Mouse (Mus musculus): ENCODE data around the gene Sspn. TPM values are rescaled to one million over a fixed set of nuclear protein-coding genes. Genes with fewer than 3 reads are reported as not detected.

Gene Sspn
- 0.34 TPM in 1 of 2 replicates, not detected in the other for polyA plus RNA-seq (2011; ENCODE audit: insufficient read depth, insufficient read length, low read depth, missing spikeins)

GRCm38 (mm10) chr6:145931341-145931740 is at the start of gene Sspn:
Gene Sspn, plus strand, starts transcription at chr6:145931641.
- no peaks in the 10 kb centered on the region for H3K36me3 ChIP-seq (ENCODE audit: control insufficient read depth, insufficient read depth, low read length, poor library complexity, severe bottlenecking)
- no peak within 1 kb of the TSS for H3K4me3 ChIP-seq (ENCODE audit: low read depth, low read length)
- peaks cover 3% of the 10 kb centered on the region for H3K4me1 ChIP-seq (ENCODE audit: control insufficient read depth, insufficient read depth, low read length)
- H3K27ac ChIP-seq (ENCODE audit: insufficient read depth, low read length), result no peak within 1 kb of the TSS
- no peaks in the 10 kb centered on the region for H3K27me3 ChIP-seq (ENCODE audit: control insufficient read depth, insufficient read depth, low read length, poor library complexity, severe bottlenecking)
- H3K9me3 ChIP-seq (replicated peaks; ENCODE audit: control insufficient read depth, insufficient read depth, low read length, poor library complexity, severe bottlenecking), result no peaks in the 10 kb centered on the region
- H3K9ac ChIP-seq (ENCODE audit: low read depth, poor library complexity, severe bottlenecking), result no peak within 1 kb of the TSS
- TF ChIP-seq EP300 (IDR thresholded peaks at IDR 0.05; ENCODE audit: insufficient read depth, low read depth, low read length) (no peak), POLR2A (IDR thresholded peaks at IDR 0.05; ENCODE audit: insufficient read depth, low read length) (no peak), CTCF (IDR thresholded peaks at IDR 0.05; ENCODE audit: low read depth, low read length) (no peak)

- Histone ChIP-seq H3K4me1 (ENCODE audit: control insufficient read depth, insufficient read depth, low read length) (no peaks in the 10 kb centered on the region), H3K27ac (ENCODE audit: insufficient read depth, low read length) (no peak overlapping the region), H3K36me3 (ENCODE audit: control insufficient read depth, insufficient read depth, low read length, poor library complexity, severe bottlenecking) (no peaks in the 10 kb centered on the region), H3K9me3 (replicated peaks; ENCODE audit: control insufficient read depth, insufficient read depth, low read length, poor library complexity, severe bottlenecking) (no peaks in the 10 kb centered on the region), H3K4me3 (ENCODE audit: low read depth, low read length) (no peak overlapping the region), H3K27me3 (ENCODE audit: control insufficient read depth, insufficient read depth, low read length, poor library complexity, severe bottlenecking) (no peaks in the 10 kb centered on the region), H3K9ac (ENCODE audit: low read depth, poor library complexity, severe bottlenecking) (no peak overlapping the region)
- no peak for TF ChIP-seq EP300 (IDR thresholded peaks at IDR 0.05; ENCODE audit: insufficient read depth, low read depth, low read length)
- TF ChIP-seq POLR2A (IDR thresholded peaks at IDR 0.05; ENCODE audit: insufficient read depth, low read length), result no peak
- TF ChIP-seq CTCF (IDR thresholded peaks at IDR 0.05; ENCODE audit: low read depth, low read length), result no peak
These were observed 48.4 kb upstream of the Sspn start for GRCm38 (mm10) chr6:145883010-145883409.

GRCm38 (mm10) chr6:145883668-145884067 is 47.8 kb upstream of the Sspn start:
- Histone ChIP-seq H3K4me3 (ENCODE audit: low read depth, low read length) (no peak overlapping the region), H3K4me1 (ENCODE audit: control insufficient read depth, insufficient read depth, low read length) (no peaks in the 10 kb centered on the region), H3K9me3 (replicated peaks; ENCODE audit: control insufficient read depth, insufficient read depth, low read length, poor library complexity, severe bottlenecking) (no peaks in the 10 kb centered on the region), H3K27ac (ENCODE audit: insufficient read depth, low read length) (no peak overlapping the region), H3K27me3 (ENCODE audit: control insufficient read depth, insufficient read depth, low read length, poor library complexity, severe bottlenecking) (no peaks in the 10 kb centered on the region), H3K36me3 (ENCODE audit: control insufficient read depth, insufficient read depth, low read length, poor library complexity, severe bottlenecking) (no peaks in the 10 kb centered on the region), H3K9ac (ENCODE audit: low read depth, poor library complexity, severe bottlenecking) (no peak overlapping the region)
- TF ChIP-seq EP300 (IDR thresholded peaks at IDR 0.05; ENCODE audit: insufficient read depth, low read depth, low read length) (no peak), POLR2A (IDR thresholded peaks at IDR 0.05; ENCODE audit: insufficient read depth, low read length) (no peak), CTCF (IDR thresholded peaks at IDR 0.05; ENCODE audit: low read depth, low read length) (no peak)

GRCm38 (mm10) chr6:145885069-145885468 is 46.4 kb upstream of the Sspn start:
- H3K36me3 ChIP-seq (ENCODE audit: control insufficient read depth, insufficient read depth, low read length, poor library complexity, severe bottlenecking), result no peaks in the 10 kb centered on the region
- no peak overlapping the region for H3K9ac ChIP-seq (ENCODE audit: low read depth, poor library complexity, severe bottlenecking)
- H3K27me3 ChIP-seq (ENCODE audit: control insufficient read depth, insufficient read depth, low read length, poor library complexity, severe bottlenecking), result no peaks in the 10 kb centered on the region
- no peak overlapping the region for H3K27ac ChIP-seq (ENCODE audit: insufficient read depth, low read length)
- TF ChIP-seq POLR2A (IDR thresholded peaks at IDR 0.05; ENCODE audit: insufficient read depth, low read length) (no peak), EP300 (IDR thresholded peaks at IDR 0.05; ENCODE audit: insufficient read depth, low read depth, low read length) (no peak), CTCF (IDR thresholded peaks at IDR 0.05; ENCODE audit: low read depth, low read length) (no peak)
- H3K4me3 ChIP-seq (ENCODE audit: low read depth, low read length), result no peak overlapping the region
- H3K4me1 ChIP-seq (ENCODE audit: control insufficient read depth, insufficient read depth, low read length), result no peaks in the 10 kb centered on the region
- no peaks in the 10 kb centered on the region for H3K9me3 ChIP-seq (replicated peaks; ENCODE audit: control insufficient read depth, insufficient read depth, low read length, poor library complexity, severe bottlenecking)

- no peaks in the 10 kb centered on the region for H3K36me3 ChIP-seq (ENCODE audit: control insufficient read depth, insufficient read depth, low read length, poor library complexity, severe bottlenecking)
- no peaks in the 10 kb centered on the region for H3K9me3 ChIP-seq (replicated peaks; ENCODE audit: control insufficient read depth, insufficient read depth, low read length, poor library complexity, severe bottlenecking)
- H3K4me3 ChIP-seq (ENCODE audit: low read depth, low read length), result no peak overlapping the region
- no peak overlapping the region for H3K27ac ChIP-seq (ENCODE audit: insufficient read depth, low read length)
- no peak for TF ChIP-seq CTCF (IDR thresholded peaks at IDR 0.05; ENCODE audit: low read depth, low read length)
- no peak for TF ChIP-seq POLR2A (IDR thresholded peaks at IDR 0.05; ENCODE audit: insufficient read depth, low read length)
- no peak for TF ChIP-seq EP300 (IDR thresholded peaks at IDR 0.05; ENCODE audit: insufficient read depth, low read depth, low read length)
- H3K4me1 ChIP-seq (ENCODE audit: control insufficient read depth, insufficient read depth, low read length), result no peaks in the 10 kb centered on the region
- no peak overlapping the region for H3K9ac ChIP-seq (ENCODE audit: low read depth, poor library complexity, severe bottlenecking)
- H3K27me3 ChIP-seq (ENCODE audit: control insufficient read depth, insufficient read depth, low read length, poor library complexity, severe bottlenecking), result no peaks in the 10 kb centered on the region
These were observed 45.2 kb upstream of the Sspn start for GRCm38 (mm10) chr6:145886277-145886676.

- Histone ChIP-seq H3K4me1 (ENCODE audit: control insufficient read depth, insufficient read depth, low read length) (no peaks in the 10 kb centered on the region), H3K9ac (ENCODE audit: low read depth, poor library complexity, severe bottlenecking) (no peak overlapping the region), H3K27ac (ENCODE audit: insufficient read depth, low read length) (no peak overlapping the region), H3K4me3 (ENCODE audit: low read depth, low read length) (no peak overlapping the region), H3K9me3 (replicated peaks; ENCODE audit: control insufficient read depth, insufficient read depth, low read length, poor library complexity, severe bottlenecking) (no peaks in the 10 kb centered on the region), H3K36me3 (ENCODE audit: control insufficient read depth, insufficient read depth, low read length, poor library complexity, severe bottlenecking) (no peaks in the 10 kb centered on the region), H3K27me3 (ENCODE audit: control insufficient read depth, insufficient read depth, low read length, poor library complexity, severe bottlenecking) (no peaks in the 10 kb centered on the region)
- TF ChIP-seq CTCF (IDR thresholded peaks at IDR 0.05; ENCODE audit: low read depth, low read length) (no peak), POLR2A (IDR thresholded peaks at IDR 0.05; ENCODE audit: insufficient read depth, low read length) (no peak), EP300 (IDR thresholded peaks at IDR 0.05; ENCODE audit: insufficient read depth, low read depth, low read length) (no peak)
These were observed 43.7 kb upstream of the Sspn start for GRCm38 (mm10) chr6:145887719-145888118.

All from ES-Bruce4 (cell line).